9 mouse cellular contexts compared by ENCODE assay signal in the genomic region with DNA sequence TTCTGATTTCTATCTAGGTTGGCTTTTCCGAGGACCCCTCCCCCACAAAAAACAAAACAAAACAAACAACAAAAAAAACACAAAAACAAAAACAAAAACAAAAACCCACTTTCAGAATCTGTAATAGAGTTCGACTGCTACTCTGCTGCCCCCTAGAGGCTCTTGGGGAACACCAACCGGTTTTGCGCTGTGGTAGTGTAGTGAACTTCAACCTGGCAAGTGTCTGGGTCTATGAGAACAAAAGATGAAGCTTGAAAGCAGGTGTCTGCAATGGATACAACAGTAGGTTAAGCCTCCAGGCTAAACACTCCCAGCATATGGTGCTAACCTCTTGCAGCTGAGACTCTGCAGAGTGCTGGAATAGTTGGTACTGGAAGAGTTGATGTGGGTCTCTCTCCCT. TPM values are rescaled to one million over a fixed set of nuclear protein-coding genes. Genes with fewer than 3 reads are reported as not detected.
A peak's percentile ranks its signal among the peaks of the same experiment; 100 is the strongest.
DNase-seq lines count a peak whose midpoint lies in the region; ATAC-seq lines count a peak whose summit lies in the region.
"Had no signal": no experiment of that assay in that cellular context is flagged by ENCODE, and none has a peak within 500 bp of the region (broad histone marks: within the 10 kb centered on the region; RNA-seq: fewer than 3 reads in every experiment).

No protein-coding gene starts in this region.

- H3K27me3 ChIP-seq in forebrain, embryonic 11.5 days (ENCODE audit: control insufficient read depth, insufficient read depth, low read length): no peaks in the 10 kb centered on the region
- H3K27me3 ChIP-seq: megakaryocyte, embryonic 14.5 days had no signal

- no peak overlapping the region for H3K9ac ChIP-seq in forebrain, embryonic 11.5 days (ENCODE audit: low read length)

- H3K9me3 ChIP-seq in forebrain, embryonic 11.5 days (ENCODE audit: control insufficient read depth, low read length): no peaks in the 10 kb centered on the region
- H3K9me3 ChIP-seq: megakaryocyte, embryonic 14.5 days had no signal

- H3K4me2 ChIP-seq in forebrain, embryonic 11.5 days (ENCODE audit: low read depth, low read length, severe bottlenecking): no peak overlapping the region

- peak; percentile 42 for DNase-seq in adrenal gland, postnatal 10 days
- no peak for DNase-seq in adrenal gland, postnatal 4 days (ENCODE audit: low spot score in 2 of 2)
- peak; percentile 27 for DNase-seq in urinary bladder, postnatal 14 days (ENCODE audit: low spot score)
- no peak for DNase-seq in urinary bladder, adult 2 months (ENCODE audit: low spot score)
- peak; percentile 74 for DNase-seq in forebrain, embryonic 11.5 days (ENCODE audit: low spot score)
- DNase-seq in layer of hippocampus, adult 11-12 months (ENCODE audit: low spot score): peak; percentile 29

- peak; percentile 76 for ATAC-seq in forebrain, embryonic 11.5 days (replicated peaks; ENCODE audit: low FRiP score)
- ATAC-seq in megakaryocyte-erythroid progenitor cell, adult 5-6 weeks (replicated peaks; ENCODE audit: low FRiP score, low TSS enrichment, poor library complexity, severe bottlenecking): peak; percentile 57; the same call in 1 of the 2 replicates
- ATAC-seq in monocyte, adult 5-6 weeks (replicated peaks; ENCODE audit: insufficient number of reproducible peaks, low FRiP score, low TSS enrichment, poor library complexity, severe bottlenecking): no peak

- H3K4me1 ChIP-seq in forebrain, embryonic 11.5 days (replicated peaks; ENCODE audit: control insufficient read depth, insufficient read depth, low read length): no peaks in the 10 kb centered on the region
- H3K4me1 ChIP-seq: megakaryocyte, embryonic 14.5 days had no signal

- no peak overlapping the region for H3K27ac ChIP-seq in forebrain, embryonic 11.5 days (ENCODE audit: low read depth, low read length)

- WGBS in forebrain, embryonic 11.5 days: 5% methylated on average over 4 of the region's 4 CpGs

- no peaks in the 10 kb centered on the region for H3K36me3 ChIP-seq in forebrain, embryonic 11.5 days (ENCODE audit: control insufficient read depth, insufficient read depth, low read length)

- no peak overlapping the region for H3K4me3 ChIP-seq in forebrain, embryonic 11.5 days (ENCODE audit: low read depth, low read length)
- H3K4me3 ChIP-seq: megakaryocyte, embryonic 14.5 days had no signal

RNA-seq across cellular contexts. Expression of gene Fgf12, which starts 40.2 kb away (rescaled TPM):
- total RNA-seq in adrenal gland, postnatal 10 days (2021): 1 to 10 TPM; 4.5 to 4.7 TPM
- 10 to 100 TPM in 1 of 2 experiments, 1 to 10 TPM in 1; 10.0 to 10.3 TPM for total RNA-seq in adrenal gland, postnatal 4 days (2021)
- polyA plus RNA-seq in urinary bladder, adult 2 months (2012; rRNA removed): 0.17 and 0.25 TPM in 2 replicates
- polyA plus RNA-seq in forebrain, embryonic 11.5 days (2014; fragmentation: Nextera tagmentation; extraction: Ambion mirVana): 1.8 and 3.3 TPM in 2 replicates
- total RNA-seq in megakaryocyte-erythroid progenitor cell, adult 5-6 weeks (2014; fragmentation: Nextera tagmentation): not detected in 2 replicates
- not detected in 2 replicates for total RNA-seq in megakaryocyte-erythroid progenitor cell, adult 5-6 weeks (2017)
- total RNA-seq in monocyte, adult 5-6 weeks (2017): not detected in 3 replicates

Comparison
In these comparisons a context has a peak if more than half of its experiments do, and no peak if none do; other contexts are left out.
1. DNase-seq: peak in adrenal gland, postnatal 10 days (single experiment), urinary bladder, postnatal 14 days (single experiment), forebrain, embryonic 11.5 days (single experiment) and layer of hippocampus, adult 11-12 months (single experiment); none in adrenal gland, postnatal 4 days (0 of 2) and urinary bladder, adult 2 months (single experiment).